Mouse (Mus musculus): ENCODE data around the gene Acod1.

DNA sequence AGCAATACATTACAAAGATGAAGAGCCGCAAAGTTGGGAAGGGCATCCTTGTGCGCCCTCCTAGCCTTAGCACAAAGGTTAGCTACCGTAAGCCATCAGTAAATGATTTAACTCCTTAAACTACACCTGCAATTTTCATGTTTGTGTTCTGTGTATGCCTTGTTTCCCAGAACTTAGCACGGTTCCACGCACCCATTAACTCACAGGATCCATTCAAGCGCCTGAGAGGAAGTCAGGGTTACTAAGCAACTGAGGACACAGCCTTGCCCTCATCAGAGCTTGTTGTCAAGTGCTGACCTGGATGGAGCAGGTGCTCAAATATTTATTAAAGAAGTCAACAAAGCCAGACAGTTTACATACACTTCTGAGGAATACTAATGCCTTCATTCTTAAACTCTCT is 55.5 kb downstream of the Acod1 start:
- TF ChIP-seq POLR2A (IDR thresholded peaks at IDR 0.05; ENCODE audit: borderline replicate concordance, insufficient read depth, low read length): no peak
- TF ChIP-seq CTCF (IDR thresholded peaks at IDR 0.05; ENCODE audit: borderline replicate concordance, insufficient read depth, low read depth, low read length): no peak

Measured in cerebellum, adult 2 months (tissue).